Mouse (Mus musculus): ENCODE measurements around the gene Col25a1.

Col25a1 gene

DNA sequence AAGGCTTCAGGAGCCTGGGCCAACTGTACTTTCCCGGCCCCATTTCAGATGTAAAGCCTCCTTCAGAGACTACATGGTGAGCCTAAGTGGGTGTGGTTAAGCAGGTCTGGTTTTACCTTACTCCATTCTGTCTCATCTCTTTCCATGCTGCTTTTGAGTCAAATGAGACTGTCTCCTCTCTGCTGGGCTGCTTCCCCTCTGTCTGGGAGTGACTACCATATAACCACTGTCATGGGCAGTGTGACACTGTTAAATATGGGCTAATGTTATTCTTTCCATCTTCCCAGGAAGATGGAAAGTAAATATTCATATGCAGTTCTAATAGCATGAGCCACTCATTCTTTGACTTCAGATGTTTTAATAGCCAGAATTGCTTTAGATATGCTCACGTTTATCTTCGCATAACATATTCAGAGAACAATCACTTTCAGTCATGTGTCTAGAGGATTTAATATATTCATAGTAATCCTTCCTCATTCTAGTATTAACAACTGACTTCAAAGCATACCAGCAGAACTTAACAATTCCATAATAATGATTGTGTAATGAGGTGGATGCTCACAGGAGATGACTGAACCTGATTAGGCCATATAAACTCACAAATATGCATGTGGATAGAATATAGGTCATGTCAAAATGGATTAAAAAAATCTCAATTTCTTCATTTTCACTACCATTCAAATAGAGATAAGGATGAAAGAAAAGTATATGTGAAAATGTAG lies 243.5 kb downstream of the Col25a1 start:
- DNase-seq (ENCODE audit: low spot score in 2 of 2) = no peak

DNA sequence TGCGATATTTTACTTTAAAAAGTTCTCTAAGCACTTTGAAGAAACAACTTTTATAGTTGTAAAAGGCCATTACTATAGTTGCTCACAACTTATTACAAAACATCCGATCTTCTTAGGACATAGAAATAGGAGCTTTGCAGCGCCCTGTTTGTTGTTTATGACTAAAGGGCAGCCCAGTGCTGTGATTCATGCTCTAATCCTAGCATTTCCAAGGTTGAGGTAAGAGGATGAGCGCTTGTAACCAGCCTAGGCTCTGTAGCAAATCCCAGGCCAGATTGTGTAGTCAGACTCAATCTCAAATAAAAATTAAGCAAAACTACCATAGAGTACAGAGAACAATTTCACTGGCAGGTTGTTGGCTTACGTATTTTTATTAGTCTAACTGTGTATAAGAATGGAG lies 246.5 kb downstream of the Col25a1 start:
- no peak for DNase-seq (ENCODE audit: low spot score in 2 of 2)

DNA sequence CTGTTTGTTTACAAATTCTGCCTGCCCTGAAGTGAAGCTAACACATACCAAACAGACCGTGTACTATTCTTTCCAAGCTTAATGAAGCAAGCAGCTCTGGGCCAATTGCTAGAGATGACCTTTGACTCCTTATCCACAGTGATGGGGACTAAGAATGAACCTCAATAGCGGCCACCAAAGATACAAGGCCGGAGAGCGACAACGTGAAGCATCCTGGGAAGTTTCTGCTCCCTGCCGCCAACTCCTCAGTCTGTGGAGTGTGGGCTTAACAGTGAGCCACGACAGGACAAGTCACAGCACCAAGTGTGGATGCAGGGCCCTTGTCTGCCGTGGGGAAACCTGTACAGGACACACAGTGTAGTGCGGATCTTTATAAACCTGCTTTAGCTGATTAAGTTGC lies 247.3 kb downstream of the Col25a1 start:
- DNase-seq (ENCODE audit: low spot score in 2 of 2) = no peak

DNA sequence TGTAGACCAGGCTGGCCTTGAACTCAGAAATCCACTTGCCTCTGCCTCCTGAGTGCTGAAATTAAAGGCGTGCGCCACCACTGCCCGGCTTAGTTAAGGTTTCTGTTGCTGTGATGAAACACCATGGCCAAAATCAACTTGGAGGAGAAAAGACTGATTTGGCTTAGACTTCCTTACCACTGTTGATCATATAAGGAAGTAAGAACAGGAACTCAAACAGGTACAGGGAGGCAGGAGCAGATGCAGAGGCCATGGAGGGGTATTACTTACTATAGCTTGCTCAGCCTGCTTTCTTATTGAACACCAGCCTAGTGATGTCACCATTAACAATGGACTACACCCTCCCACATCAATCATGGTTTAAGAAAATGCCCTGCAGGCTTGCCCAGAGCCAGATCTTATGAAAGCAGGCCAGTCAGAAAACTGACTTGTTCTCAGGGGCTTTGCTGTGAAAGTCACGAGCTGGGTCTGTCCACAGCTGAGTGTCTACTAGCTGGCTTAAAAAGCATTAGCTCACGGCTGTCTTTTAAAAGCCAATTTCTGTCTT lies 249.1 kb downstream of the Col25a1 start:
- no peak for DNase-seq (ENCODE audit: low spot score in 2 of 2)

DNA sequence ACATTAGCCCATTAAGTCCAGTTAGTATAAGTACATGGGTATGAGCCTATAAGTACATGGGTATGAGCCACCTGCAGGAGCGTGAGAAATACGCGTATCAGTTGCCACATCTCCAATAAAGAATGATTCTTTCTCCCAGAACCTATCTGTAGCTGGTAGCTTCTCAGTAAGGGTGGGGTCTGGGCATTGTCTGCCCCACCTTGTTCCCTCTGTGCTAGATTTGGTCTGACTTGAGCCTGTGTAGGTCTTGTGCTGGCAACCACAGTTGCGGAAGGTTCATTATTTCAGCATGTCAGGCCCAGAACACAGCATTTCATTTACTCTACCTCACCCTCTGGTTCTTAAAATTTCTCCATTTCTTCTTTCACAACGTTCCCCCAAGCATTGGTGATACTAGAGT lies 250.4 kb downstream of the Col25a1 start:
- DNase-seq (ENCODE audit: low spot score in 2 of 2) = no peak

DNA sequence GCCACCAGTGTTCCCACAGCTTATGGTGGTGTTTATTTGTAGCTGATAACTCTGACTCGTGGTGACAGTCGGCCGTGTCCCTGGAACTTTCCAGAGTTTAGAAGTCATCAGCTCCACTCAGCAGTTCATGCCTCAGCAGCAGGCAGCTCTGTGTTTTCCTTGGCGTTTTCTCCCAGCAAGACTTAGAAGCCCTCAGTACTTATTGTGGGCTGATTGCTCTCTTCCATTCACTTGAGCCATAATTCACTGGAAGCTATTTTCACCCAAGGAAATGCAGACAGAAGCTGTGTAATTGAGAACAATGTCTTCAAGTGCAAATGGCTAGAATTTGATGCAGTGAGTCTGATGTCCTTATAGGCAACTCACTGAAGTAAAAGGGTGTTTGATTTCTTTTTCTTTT lies 254.6 kb downstream of the Col25a1 start:
- DNase-seq (ENCODE audit: low spot score in 2 of 2) = no peak

DNA sequence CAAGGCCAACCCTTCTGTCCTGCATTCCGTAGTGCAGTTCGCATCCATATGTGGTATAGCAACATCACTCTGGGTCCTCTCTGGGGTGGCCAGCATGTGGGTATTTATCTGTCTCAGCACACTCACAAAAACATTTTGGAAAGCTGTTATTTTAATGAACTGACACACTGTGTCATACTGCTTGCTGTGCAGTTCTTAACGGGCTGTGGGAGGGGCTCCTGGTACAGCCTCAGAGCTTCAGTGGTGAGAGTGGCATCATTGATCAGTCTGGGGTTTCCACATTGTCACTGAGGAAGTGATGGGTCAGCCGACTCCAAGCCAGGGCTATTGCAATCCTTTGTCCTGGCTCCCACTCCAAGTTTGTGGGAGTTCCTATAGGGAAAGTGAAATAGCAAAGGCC lies 255.9 kb downstream of the Col25a1 start:
- no peak for DNase-seq (ENCODE audit: low spot score in 2 of 2)

DNA sequence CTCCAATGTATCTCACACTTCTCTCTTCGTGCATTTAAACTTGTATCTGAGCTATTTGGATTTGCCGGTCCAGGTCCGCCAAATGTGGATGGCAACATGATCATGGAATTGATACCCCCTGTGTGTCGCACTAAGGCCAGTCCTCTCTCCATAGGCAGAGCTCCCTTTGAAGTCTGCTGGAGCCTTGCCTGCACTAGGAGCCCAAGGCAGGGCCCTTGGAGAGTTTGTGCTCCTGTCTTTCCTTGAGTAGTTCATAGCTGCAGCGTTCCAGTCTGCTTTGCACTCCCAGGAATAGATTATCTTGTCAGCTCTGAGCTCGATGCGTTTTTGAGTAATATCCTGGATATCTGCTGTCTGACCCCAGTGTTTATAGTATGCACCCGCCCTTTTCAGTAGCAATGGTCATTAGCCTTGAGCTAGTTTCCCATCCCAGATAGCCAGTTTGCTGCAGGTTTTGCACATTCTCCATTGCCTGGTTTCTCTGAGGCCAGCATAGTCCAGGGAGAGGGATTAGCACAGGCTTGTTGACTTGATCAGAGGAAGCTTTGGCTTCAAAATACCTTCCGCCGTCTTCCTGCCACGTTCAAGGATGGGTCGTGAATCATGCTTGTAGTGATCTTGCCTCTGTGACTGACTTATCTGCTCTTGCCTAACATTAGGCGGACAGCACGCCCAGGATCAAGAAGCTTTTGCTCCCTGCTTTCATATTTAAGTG lies 258.1 kb downstream of the Col25a1 start:
- no peak for DNase-seq (ENCODE audit: low spot score in 2 of 2)

DNA sequence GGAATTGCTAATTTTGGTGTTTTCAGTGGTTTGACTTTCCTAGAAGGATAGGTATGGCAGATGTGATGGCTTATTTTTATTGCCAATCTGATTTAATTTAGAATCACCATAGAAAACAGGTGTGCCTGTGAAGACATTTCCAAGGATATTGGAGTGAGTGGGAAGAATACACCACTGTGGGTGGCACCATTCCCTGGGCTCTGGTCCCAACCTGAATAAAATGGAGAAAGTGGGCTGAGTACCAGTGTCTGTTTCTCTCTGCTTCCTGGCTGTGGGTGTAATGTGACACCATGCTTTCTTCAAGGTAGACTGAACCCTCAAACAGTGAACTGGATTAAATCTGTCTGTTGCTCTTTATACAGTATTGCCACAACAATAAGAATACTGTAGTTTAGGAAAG lies 265.3 kb downstream of the Col25a1 start:
- no peak for DNase-seq (ENCODE audit: low spot score in 2 of 2)

DNA sequence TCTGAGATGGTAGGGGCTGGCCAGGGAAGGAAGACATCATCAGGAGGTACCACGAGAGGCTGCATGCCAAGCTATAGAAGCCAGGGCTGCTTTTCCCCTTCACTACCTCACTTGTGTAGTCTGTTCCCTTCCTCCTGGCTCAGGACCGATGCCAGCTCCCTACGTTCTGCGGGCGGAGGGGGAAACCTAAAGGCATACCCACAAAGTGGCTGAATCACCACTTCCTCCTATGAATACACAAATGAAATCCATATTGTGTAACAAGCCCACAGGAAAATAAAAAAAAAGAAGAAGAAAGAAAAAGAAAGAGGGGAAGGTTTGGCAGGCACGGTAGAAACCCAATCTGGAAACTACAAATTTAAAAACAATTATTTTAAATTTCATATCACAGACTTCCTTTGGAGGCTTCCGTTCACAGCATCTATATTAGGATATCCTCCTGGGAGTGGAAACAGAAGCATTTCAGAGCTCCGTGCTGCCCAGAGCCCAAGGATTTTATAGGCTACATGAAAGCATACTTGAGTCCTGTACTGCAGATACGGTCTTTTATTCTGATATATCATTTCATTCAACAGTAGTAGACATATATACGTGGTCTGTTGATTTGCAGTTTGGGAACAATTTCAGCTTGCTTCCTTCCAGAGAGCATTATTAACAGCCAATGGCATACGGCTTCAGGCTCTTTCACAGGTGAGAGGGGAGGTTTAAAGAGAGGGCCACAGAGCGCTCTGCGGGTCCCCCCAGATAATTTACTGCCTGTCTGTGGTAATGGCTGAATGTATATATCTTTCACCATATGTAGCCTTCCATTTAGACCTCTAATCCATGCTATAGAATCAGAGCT lies 269.6 kb downstream of the Col25a1 start:
- DNase-seq (ENCODE audit: low spot score in 2 of 2) = peak; percentile 53 to 59

DNA sequence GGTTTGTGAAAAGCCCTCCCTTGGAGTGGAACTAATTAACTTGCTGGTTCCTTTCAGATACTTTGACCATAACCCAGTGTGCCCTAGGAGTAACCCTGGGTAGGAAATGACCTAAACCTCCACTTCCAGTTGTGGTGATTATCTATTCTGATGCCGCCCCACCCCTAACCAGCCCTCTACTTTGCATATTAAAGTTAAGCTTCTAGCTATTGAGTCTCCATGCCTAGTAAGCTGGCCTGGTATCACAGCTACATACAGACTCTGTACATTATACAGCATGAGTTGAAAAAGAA lies 270.2 kb downstream of the Col25a1 start:
- no peak for DNase-seq (ENCODE audit: low spot score in 2 of 2)

DNA sequence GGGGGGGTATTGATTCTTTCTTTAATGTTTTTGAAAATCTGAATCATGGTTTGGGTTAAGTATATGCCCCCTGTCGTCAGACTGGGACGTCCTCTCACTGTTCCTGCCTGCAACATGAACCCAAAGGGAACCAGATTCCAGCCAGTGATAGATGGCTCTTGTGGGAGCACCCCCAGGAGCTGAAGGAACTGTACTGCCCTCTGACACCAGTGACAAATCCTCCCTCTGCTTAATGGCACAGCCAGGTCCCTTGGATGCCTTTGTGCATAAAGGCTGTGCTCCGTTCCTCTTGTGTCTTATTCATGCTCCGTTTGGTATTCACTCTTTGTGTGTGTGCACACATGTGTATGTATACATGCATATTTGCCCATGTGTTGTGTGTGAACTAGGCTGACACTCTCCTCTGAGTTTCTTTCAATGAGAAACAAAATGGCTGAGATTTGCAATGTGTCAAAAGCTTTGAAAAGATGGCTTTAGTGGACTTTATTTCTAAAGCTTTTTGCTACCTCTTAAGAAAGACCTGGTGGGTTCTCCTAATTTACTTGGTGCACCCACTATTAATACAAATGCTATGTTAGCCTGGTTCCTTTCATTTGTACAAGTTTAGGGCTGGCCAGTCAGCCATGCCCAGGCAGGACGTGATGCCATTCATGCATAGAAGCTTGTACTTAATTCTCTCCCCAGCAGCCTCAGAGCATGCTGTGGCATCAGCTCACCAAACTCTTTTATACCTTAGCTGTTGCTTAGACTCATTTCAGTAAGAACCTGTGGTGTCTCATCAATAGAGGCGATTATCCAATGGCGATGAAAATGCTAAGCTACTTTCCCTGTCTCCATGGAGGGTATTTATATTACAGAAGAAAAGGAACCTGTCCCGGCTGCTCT lies 273.5 kb downstream of the Col25a1 start:
- no peak for DNase-seq (ENCODE audit: low spot score in 2 of 2)

DNA sequence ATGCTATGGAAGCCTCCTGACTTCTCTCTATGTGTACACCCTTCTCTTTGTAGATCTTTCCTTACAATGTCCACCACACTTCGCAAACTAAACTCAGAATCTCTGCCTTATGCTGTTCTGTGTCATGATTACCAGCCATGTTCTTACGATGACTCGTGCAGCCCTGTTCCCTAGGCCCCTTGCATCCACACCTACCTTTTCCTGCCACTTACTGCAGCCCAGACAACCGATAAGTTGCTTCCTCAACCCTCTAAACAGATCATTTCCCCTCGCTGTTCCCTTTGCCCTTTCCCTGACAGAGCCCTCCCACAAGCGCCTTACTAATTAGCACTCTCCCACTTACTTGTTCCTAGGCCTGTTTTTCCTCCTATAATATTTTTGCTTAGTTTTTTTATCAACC lies 275.9 kb downstream of the Col25a1 start:
- DNase-seq (ENCODE audit: low spot score in 2 of 2) = no peak

DNA sequence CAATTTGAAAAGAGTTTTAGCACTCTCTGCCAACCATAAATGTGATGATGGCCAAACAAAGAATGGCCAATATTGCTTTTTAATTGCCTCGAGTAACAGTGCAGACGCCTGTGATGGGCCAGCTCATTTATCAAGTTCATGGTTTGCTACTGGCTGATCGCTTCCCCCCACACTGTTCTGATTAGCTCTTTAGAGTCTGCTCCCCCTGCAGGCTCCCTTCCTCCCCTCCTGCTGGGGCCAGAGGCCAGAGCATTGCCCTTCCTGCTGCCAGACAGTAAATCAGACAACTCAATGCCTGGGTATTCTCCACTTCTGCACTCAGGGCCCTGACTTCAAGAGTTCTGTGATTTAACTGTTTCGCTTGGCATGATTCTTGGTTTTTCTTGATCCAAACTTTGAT lies 281.9 kb downstream of the Col25a1 start:
- DNase-seq (ENCODE audit: low spot score in 2 of 2) = no peak

DNA sequence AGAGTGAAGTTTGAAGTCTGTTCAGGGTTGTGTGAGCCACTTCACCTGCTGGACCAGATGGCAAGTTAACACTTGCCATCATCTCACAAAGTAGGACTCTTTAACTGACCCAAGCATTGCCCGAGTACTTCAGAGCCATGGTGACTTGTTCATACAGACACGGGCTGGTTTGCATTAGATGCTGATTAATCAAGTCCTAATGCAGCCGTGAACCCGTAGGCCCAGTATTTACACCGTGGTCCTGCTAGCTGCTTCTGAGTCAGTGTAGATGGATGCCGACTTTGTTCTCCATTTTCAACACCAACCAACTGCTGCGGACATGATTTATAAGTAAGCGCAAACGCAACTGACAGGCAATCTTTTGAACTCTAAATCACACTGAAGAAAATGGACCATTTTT lies 287.6 kb downstream of the Col25a1 start:
- no peak for DNase-seq (ENCODE audit: low spot score in 2 of 2)

DNA sequence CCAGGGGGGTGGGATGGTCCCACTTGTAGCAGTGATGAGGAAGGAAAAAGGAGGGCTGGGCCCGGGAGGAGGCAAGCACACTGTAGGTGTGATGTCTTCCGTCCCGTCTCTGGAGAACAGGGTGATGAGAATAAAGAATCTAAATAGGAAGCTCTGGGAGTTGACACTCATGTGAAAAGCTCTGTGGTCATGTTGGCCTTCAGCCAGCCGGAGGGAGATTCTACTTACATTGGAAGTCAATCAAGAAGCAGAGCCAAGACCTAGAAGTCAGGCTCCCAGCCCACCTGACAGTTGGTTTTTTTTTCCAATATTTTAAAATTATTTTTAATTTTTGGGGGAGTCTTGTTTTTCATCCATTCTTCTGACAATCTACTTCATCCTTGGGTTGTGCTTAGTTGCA lies 297.5 kb downstream of the Col25a1 start:
- DNase-seq (ENCODE audit: low spot score in 2 of 2) = no peak

DNA sequence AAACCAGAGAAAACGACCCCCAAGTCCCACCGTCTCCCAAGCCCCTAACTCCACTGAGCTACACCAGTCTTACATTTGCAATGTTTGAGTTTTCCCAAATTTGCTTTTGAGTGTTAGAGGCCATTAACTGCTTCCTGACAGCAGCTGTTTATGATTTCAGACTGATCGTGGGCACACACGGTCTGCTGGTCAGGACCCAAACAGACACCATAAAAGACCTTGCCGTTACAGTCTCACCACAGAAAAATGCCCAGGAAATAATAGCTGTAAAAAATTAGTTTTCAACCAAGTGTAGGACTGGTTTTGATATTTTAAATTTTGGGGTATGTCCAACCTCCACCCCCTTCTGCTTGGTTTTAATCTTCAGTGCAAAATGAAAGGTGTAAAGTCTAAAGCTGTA lies 298.8 kb downstream of the Col25a1 start:
- no peak for DNase-seq (ENCODE audit: low spot score in 2 of 2)

DNA sequence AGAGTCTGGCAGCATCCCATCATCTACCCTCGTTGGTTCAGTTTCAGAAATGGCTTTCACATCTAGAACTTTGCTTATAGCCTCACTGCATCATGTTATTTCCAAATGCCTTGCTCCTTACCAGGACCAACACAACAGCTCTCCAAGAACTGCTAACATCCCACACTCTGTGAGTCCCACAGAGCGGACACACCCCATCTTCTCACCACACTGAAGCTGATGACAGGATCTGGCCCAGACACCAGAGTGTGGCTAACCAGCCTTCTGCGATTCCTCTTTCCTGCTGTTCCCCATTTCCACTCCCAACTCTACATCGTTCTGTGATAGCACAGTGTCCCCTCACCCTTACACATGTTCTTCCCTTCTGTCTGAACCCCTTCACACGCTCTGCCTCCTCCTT lies 301.5 kb downstream of the Col25a1 start:
- DNase-seq (ENCODE audit: low spot score in 2 of 2) = peak in 1 of 2 experiments; percentile 35

DNA sequence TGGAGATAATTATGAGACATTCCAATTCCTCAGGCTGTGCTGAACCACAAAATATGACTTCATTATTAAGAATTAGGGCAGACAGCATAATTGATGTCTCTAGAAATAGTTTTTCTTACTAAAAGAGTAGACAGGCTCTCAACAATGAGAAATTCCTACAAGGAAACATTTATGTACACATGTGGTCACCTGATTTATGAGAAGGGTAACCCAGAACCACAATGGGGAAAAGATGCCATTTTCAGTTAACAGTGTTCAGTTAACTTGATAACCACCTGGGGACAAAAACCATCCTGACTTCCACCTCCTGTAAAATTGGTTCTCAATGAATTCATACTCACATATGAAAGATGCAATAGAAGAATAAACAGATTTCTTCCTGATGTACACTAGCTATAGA lies 305.7 kb downstream of the Col25a1 start:
- no peak for DNase-seq (ENCODE audit: low spot score in 2 of 2)

DNA sequence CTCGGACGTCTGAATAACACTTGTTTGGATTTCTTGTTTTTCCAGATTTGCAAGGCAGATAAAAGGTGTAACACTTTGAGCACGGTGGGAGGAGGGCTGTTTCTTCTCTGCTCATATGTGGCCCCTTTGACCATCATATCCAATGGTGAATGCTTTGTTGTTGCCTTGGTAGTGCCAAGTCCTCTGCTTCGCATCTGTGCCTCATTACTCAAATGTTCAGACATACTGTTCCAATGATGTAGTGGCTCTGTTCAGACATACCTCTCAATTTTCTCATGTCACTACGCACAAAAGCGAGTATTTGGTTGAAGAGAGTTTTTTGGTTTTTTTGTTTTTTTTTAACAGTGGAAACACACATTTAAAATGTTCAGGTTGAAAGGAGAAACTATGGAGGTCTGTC lies 308.5 kb downstream of the Col25a1 start:
- DNase-seq (ENCODE audit: low spot score in 2 of 2) = no peak

DNA sequence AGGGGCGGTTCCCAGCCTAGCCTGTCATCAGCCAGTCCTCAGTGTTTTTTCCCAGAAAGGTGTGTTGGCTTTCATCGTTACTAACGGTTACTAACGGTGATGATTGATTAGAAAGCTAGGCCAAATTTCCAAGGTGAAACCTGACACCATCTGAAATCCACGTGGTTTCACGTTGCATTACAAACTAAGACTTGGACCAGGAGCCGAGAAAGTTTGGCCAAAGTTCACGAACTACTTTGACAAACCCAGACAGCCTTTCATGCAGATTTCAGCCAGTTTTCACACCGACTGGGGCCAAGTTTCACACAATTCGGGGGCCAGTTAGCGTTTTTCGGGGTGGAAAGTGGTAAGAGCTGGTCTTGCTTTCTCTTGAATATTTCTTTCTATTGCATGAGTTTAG lies 309.4 kb downstream of the Col25a1 start:
- no peak for DNase-seq (ENCODE audit: low spot score in 2 of 2)

All from right cerebral cortex, postnatal 10 days (tissue).